Mouse (Mus musculus) right cerebral cortex, postnatal 14 days (tissue): ENCODE results near the gene Foxf1.

Source experiments
- DNase-seq: peaks from one replicate; pipeline ENCODE4 v3.0.0; 2022

The Foxf1 gene

DNA sequence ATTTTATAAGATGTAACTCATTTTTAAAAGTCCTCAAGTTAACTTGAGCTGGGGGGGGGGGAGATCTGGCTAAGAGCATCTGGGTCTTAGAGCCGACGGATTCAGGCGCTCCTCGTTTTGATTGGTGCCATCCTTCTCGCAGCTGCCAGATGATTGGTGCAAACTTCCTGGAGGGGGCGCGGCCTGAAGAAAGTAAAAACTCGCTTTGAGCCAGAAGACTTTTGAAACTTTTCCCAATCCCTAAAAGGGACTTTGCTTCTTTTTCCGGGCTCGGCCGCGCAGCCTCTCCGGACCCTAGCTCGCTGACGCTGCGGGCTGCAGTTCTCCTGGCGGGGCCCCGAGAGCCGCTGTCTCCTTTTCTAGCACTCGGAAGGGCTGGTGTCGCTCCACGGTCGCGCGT, 31.8 kb downstream of the Foxf1 start, which contains the start of gene Foxc2:
Foxc2 (plus strand) TSS at position 224 of the 400 bp plus-strand sequence.
- DNase-seq = peak; percentile 55

DNA sequence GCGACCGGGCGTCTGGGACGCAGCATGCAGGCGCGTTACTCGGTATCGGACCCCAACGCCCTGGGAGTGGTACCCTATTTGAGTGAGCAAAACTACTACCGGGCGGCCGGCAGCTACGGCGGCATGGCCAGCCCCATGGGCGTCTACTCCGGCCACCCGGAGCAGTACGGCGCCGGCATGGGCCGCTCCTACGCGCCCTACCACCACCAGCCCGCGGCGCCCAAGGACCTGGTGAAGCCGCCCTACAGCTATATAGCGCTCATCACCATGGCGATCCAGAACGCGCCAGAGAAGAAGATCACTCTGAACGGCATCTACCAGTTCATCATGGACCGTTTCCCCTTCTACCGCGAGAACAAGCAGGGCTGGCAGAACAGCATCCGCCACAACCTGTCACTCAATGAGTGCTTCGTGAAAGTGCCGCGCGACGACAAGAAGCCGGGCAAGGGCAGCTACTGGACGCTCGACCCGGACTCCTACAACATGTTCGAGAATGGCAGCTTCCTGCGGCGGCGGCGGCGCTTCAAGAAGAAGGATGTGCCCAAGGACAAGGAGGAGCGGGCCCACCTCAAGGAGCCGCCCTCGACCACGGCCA, 32.5 kb downstream of the Foxf1 start:
- DNase-seq = no peak

DNA sequence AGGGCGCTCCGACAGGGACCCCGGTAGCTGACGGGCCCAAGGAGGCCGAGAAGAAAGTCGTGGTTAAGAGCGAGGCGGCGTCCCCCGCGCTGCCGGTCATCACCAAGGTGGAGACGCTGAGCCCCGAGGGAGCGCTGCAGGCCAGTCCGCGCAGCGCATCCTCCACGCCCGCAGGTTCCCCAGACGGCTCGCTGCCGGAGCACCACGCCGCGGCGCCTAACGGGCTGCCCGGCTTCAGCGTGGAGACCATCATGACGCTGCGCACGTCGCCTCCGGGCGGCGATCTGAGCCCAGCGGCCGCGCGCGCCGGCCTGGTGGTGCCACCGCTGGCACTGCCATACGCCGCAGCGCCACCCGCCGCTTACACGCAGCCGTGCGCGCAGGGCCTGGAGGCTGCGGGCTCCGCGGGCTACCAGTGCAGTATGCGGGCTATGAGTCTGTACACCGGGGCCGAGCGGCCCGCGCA, 33.0 kb downstream of the Foxf1 start:
- DNase-seq = no peak

DNA sequence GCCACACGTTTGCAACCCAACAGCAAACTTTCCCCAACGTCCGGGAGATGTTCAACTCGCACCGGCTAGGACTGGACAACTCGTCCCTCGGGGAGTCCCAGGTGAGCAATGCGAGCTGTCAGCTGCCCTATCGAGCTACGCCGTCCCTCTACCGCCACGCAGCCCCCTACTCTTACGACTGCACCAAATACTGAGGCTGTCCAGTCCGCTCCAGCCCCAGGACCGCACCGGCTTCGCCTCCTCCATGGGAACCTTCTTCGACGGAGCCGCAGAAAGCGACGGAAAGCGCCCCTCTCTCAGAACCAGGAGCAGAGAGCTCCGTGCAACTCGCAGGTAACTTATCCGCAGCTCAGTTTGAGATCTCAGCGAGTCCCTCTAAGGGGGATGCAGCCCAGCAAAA, 33.7 kb downstream of the Foxf1 start:
- DNase-seq = no peak

DNA sequence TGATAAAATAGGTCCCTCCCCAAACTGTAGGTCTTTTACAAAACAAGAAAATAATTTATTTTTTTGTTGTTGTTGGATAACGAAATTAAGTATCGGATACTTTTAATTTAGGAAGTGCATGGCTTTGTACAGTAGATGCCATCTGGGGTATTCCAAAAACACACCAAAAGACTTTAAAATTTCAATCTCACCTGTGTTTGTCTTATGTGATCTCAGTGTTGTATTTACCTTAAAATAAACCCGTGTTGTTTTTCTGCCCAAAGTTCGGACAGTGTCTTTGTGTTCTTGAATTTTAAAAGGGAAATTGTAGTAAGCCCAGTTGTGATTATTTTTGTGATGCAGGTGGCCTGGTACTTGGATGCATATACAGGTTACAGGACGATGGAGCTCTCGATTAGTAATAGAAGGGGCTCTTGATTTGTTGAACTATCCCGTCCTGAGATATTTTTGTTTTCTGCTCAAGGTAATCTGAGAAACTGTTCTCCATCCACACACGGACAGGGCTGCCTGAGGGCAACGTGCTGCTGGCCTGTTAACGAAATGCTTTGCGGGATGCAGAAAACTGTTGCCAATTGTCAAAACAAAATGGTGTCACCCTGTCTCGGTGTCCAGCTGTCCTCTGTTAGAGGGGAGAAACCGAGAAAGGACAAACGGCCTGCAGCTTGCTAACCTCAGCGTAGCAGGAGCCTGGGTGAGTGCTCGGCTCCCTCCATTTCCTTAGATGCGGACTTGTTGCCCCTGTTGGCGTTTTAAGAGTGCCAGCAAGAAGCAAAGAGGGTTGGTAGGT, 34.6 kb downstream of the Foxf1 start:
- DNase-seq = no peak

DNA sequence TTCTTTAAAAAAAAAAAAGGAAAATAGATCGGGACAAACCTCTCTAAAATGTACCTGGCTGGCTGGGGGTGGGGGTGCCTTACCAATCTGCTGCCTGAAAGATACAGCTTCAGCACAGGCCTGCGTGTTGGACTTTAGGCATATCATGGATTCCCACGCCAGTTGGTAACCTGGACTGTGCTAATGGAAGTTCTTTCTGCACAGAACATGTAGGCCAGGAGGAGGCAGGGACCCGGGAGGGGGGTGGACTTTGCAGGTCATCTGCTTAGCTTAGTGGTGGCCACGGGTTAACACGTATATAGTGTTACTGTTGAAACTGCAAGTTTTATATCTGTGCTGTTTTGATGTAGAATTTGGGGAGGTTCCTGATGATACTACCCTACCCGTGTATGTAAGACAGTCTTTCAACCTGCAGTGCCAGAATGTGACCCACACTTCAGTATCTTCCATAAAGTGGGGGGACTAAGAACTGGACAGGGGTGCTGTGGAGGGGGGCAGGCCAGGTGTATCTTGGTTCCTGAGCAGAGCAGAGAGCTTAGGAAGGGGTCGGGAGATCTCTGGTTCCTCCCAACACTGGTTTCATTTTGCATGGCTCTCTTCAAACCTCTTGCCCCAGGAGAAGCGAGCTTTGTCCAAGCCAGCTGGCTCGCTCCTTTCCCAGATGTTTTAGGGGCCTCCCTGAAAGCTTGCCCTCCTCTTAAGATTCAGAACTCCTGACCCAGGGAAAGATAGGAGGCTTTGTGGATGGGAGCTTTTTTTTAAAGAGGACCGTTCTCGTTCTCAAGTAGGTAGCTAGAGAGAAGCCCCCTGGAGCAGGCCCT, 35.7 kb downstream of the Foxf1 start:
- no peak for DNase-seq

DNA sequence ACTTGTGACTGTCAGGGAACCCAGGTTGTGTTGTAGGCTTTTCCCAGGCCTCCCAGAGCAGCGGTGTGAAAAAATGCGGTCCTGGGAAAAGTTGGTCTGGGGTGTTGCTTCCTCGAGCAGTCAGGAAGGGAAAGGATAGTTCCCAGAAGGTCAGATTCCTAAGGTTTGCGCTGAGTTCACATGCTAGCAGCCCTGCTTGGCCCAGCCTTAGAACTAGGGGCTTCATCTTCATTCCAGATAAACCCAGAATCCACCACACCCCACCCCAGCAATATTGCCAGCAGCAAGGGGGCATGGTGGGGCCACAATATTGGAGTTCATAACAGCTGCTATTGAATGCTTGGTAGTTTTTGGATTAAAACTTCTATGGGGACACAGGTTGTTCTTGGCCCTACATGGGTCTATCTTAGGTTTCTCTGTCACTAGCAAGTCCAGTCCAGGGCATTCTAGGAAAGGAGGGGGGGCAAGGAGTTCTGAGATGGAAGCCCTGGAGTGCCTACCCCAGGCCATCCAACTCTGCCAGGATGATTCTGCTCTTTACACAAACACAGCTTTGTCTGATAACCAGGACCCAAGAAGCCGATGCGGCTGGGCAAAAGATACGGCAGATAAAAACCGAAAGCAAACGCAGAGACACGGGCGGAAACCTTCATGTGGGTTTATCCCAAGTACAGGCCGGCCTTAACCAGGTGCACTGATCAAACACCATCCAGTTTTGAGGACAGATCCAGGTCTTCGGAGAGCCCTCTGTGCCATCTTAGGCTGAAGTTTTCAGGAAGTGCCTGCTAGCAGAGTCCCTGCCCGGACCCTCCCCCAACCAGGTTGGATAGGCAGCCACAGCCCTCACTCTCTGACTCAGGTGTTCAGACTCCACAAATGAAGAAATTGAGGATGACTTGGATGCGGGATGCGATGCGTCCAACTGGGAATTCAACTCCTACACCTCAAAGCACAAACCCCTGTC, 36.6 kb downstream of the Foxf1 start:
- no peak for DNase-seq

DNA sequence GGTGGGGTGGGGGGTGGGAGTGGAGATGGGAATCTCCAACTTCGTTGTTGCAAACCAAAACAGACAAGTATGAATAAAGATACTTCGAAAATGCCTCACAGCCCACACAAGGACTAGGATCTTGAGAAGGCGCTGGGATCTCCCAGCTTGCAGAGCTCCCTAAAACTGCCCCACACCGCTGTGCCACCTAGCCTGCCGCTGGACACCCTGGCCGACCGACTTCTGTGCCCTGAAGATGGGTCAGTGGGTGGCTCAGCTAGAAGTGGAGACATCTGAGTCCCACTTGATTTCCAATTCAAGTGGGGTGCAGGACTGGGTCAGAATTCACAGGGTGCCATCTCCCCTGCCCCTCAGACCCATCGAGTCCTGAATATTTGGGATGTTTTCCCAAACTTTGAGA, 37.5 kb downstream of the Foxf1 start:
- DNase-seq = no peak

DNA sequence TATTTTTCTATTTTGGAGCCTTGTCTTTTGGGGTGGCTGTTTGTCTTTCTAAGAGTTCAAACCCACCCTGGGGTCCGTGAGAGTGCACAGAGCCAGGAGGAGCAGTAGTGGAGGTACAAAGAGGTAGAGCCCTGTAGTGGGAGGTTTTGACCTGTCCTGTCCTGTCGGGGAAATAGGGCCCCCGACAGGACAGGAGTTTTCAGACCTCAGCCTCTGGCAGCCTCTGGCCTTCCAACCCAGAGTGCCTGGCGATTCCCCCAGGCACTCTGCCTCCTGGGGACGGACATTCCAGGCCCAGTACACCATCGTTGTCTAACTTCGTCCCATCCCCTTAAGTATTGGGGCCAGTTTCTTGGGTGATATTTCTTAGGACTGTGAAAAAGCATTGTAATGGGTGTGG, 38.2 kb downstream of the Foxf1 start:
- no peak for DNase-seq

DNA sequence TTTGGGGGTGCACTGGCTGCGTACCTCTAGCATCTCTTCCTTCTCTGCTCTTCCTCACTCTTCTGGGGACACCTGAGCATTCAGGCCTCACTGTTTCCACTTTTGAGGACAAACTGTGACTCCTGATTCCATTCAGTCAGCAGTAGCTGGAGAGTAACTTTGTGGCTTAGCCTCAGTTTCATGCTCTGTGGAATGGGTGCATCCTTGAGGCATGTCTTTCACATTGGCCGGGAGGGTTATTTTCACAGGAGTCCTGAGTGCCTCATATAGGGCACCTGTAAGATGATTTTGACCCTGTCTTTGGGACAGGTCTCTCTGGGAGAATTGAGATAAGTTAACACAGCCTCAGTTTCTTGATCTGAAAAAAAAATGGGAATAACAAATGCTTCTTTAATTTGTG, 38.9 kb downstream of the Foxf1 start:
- DNase-seq = no peak

DNA sequence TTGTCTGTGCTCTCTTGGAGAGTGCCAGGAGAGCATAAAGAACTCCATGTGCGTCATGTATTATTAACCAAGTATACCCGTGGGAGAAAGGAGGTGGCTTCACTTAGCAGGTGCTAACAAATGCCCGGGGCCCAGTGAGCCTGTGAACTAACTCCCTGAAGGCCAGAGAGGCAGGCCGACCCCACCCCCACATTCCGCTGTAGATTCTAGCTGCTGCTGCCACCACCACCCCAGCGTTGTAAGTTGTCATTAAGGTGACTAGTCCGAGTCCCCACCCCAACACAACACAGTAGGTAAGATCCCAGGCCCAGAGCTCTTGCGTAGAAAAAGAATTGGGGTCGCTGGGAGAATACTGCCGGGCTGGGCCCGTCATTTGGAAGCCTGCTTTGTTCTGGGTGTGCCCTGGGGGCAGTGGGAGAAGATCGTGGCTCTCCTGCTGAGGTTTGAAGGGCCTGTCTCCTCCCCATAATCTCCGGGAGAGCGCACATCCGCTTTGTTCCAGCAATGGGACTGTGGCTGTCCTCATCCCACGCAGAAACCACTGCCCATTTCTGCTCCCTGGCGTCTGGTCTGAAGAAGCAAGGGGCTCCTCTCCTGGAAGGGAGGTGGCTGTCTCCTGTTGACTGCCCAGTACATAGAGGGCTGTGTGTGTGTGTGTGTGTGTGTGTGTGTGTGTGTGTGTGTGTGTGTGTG, 40.5 kb downstream of the Foxf1 start:
- no peak for DNase-seq

DNA sequence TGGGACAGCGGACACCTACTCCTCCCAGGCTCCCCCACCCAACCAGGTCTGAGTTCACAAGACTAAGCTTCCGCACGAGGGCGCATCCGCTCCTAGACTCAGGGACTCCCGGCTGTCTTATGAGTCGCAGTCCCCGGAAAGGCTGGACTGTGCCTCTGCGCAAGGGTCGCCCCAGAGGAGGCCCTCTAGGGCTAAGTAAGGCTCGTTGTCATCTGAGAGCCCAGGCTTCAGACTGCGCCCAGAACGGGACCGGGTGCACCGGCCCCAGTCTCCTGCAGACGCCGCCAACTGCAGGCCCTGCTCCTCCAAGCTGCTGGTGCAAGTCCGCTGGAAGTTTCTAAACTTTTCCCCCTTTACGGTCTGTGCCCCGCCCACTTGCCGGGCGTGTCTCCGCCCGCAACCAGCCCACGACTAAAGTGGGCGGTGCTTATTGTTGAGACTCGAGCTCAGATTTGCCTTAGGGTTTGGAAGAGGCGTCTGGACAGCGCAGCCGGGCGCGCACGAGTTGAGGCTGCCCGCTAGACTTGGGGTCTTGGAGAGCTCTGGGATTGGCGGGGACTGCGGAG, 41.2 kb downstream of the Foxf1 start:
- peak; percentile 68 for DNase-seq

DNA sequence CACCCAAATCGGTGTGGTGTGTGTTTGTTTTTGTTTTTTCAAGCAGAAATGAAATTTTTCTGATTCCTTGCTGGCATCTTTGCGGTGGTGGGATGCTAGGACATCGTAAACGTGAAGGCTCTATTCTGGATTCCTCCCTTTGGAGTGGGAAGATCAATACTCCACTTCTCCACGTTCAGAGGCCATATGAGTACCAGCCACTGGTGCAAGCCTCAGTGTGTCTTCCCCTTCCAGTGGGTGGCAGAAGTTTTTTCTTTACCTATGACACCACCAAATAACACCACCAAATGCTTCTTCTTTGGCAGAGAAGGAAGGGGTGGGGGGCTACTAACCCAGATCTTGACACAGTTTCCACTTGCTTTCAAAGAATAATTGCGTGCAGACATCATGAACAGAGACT, 42.0 kb downstream of the Foxf1 start:
- no peak for DNase-seq

DNA sequence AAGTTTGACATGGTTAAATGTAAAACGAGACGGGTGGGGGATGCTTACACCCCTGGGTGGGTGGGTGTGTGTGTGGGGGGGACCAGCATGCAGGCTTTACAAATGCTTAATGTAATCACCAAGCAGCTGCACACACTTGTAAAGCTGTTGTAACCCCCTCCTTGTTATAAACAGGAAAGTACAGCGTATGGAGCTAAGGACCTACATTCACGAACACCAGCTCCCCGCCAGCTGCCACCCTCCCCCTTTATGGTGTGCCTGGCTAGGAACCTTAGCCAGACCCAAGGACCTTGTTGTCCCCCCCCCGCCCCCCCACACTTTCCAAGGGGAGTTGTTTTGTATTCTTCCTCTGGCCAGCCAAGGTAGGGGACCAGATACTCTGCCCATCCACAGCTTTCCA, 42.5 kb downstream of the Foxf1 start:
- DNase-seq = no peak

DNA sequence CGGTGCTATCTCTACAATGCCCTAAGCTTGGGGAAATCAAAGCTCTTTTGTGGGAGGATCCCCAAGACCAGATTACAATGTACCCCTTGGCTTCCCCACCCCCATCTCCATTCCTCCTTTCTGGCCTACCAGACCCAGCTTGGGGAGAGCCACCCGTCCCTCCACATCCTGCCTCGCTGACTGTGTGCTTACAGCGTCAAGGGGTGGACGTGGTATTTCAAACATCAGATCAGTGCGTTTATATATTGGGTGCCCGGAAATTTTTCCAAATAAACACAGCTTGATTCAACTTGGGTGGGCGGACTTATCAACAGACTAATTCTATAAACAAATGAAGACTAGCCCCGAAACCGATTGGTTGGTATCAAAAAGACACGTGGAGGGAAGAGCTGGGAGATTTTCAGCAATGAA, 43.1 kb downstream of the Foxf1 start:
- no peak for DNase-seq

DNA sequence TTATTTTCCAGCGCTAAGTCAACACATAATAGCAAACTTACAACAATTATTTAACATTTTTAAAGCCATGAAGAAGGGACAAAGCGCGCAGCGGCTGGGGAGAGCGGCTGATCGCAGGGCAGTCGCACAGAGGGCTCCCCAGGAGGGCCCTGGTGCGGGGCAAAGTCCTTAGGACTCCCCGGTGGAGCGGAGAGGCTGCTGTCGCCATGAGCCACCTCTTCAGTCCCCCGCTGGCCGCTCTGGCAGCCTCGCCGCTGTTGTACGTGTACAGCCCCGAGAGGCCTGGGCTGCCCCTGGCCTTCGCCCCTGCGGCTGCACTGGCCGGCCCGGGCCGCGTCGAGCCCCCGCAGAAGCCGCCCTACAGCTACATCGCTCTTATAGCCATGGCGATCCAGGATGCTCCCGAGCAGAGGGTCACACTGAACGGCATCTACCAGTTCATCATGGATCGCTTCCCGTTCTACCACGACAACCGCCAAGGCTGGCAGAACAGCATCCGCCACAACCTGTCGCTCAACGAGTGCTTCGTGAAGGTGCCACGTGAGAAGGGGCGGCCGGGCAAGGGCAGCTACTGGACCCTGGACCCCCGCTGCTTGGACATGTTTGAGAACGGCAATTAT, 43.7 kb downstream of the Foxf1 start, which contains the start of gene Foxl1:
Foxl1 (plus strand) TSS at position 185 of the 620 bp plus-strand sequence.
- no peak for DNase-seq

DNA sequence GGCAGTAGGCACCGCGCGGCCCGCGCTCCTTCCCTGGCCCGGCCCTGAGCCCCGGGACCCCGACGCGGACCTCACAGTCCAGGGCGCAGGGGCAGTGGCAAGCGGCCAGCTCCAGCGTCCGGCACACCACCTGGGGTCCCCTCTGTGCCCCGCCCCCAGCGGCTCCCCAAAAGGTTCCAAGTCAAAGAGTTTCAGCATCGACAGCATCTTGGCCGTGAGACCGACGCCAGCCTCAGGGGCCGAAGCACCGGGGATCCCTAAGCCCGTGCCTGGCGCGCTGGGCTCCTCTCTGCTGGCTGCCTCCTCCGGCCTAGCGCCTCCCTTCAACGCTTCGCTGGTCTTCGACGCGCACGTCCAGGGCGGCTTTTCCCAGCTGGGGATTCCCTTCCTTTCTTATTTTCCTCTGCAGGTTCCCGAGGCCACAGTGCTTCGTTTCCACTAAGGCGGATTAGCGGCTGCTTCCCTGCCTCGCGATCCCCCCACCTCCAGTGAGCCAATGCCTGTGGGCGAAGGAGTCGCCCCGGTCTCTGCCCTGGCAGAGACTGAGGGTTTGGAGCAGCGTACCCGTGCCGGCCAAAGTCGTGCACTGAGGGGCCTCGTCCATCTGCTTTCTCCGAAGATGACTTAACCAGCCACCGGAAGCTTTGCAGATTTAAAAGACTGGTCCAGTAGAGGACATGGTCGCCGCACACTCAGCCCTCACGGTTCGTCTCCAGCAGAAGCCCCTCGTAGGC, 44.5 kb downstream of the Foxf1 start:
- DNase-seq = no peak

DNA sequence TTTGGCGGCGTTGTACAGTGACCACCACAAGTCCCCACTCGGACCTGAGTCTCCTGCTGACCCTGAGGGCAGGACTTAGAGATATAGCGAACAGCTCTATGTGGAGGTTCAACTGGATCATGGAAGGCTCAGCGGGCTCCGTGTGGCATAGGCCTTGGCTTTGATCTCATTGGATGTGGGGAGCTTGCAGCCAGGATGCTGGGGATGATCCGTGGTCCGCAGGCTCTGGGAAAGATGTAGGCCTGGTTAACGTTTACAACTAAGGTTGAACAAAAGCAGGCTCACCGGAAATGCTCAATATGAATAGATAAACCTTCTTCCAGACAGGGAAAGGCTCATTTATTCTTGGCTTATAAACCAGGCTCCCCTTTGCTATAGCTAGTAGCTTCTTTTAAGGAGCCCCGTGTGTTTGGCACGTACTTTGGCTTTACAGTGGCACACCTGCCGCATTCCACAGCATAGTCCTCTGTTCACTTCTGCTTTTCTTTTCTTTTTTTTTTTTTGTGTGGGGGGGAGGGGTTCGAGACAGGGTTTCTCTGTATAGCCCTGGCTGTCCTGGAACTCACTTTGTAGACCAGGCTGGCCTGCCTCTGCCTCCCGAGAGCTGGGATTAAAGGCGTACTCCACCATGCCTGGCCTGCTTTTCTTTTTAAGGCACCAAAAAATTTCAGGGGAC, 45.2 kb downstream of the Foxf1 start:
- no peak for DNase-seq

DNA sequence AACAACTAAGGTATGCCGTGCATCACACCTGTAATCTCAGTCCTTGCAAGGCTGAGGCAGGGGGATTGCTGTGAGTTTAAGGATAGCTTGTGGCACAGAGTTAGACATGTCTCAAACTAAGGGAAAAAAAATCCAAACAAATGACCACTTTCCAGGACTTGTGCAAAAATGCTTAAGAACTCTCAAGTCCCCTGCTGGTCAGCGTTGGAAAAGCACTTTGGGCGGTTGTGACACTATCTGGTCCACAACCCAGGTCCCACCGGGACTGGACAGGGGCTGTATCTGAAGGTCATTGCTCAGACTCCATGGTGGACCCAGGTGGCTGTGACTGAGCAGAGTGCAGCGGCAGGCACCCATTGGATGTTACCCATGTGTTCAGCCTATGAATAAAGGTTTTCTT, 46.3 kb downstream of the Foxf1 start:
- DNase-seq = no peak
